22 mouse cellular contexts compared by ENCODE assay signal in genomic region chr19:32493471-32493870, GRCm38 (mm10). TPM values are rescaled to one million over a fixed set of nuclear protein-coding genes. Genes with fewer than 3 reads are reported as not detected.
DNase-seq lines count a peak whose midpoint lies in the region; ATAC-seq and TF ChIP-seq lines count a peak whose summit lies in the region.
"Had no signal": no experiment of that assay in that cellular context is flagged by ENCODE, and none has a peak within 500 bp of the region (broad histone marks: within the 10 kb centered on the region; RNA-seq: fewer than 3 reads in every experiment).

No protein-coding gene starts in this region.

- H3K4me3 ChIP-seq in kidney, postnatal 0 days (replicated peaks; ENCODE audit: low read depth, low read length) = no peak overlapping the region
- H3K4me3 ChIP-seq in midbrain, embryonic 11.5 days (ENCODE audit: low read depth, low read length) = no peak overlapping the region
- H3K4me3 ChIP-seq in midbrain, embryonic 14.5 days (replicated peaks; ENCODE audit: low read depth, low read length) = no peak overlapping the region
- H3K4me3 ChIP-seq in layer of hippocampus, adult 2 months = peak overlapping the region; percentile 22
- no peak overlapping the region for H3K4me3 ChIP-seq in stomach, postnatal 0 days (ENCODE audit: low read depth, low read length)
- H3K4me3 ChIP-seq: embryonic facial prominence, embryonic 10.5 days; forebrain, embryonic 15.5 days; gastrocnemius, adult 2 months; heart, embryonic 10.5 days; hindbrain, embryonic 15.5 days; limb, embryonic 13.5 days; liver, embryonic 12.5 days; megakaryocyte, embryonic 14.5 days; midbrain, embryonic 15.5 days; neural tube, embryonic 12.5 days had no signal

- H3K27me3 ChIP-seq in kidney, postnatal 0 days (ENCODE audit: insufficient read depth, low read length) = no peaks in the 10 kb centered on the region
- no peaks in the 10 kb centered on the region for H3K27me3 ChIP-seq in midbrain, embryonic 11.5 days (ENCODE audit: control insufficient read depth, insufficient read depth, low read length)
- H3K27me3 ChIP-seq in midbrain, embryonic 14.5 days (ENCODE audit: control insufficient read depth, insufficient read depth, low read length) = no peaks in the 10 kb centered on the region
- H3K27me3 ChIP-seq in stomach, postnatal 0 days (ENCODE audit: control insufficient read depth, insufficient read depth, low read length) = no peaks in the 10 kb centered on the region
- H3K27me3 ChIP-seq: forebrain, embryonic 15.5 days; hindbrain, embryonic 15.5 days; limb, embryonic 13.5 days; liver, embryonic 12.5 days; megakaryocyte, embryonic 14.5 days; midbrain, embryonic 15.5 days; neural tube, embryonic 12.5 days had no signal

- H3K27ac ChIP-seq in kidney, postnatal 0 days = no peak overlapping the region
- no peak overlapping the region for H3K27ac ChIP-seq in midbrain, embryonic 11.5 days (ENCODE audit: low read depth, low read length)
- no peak overlapping the region for H3K27ac ChIP-seq in midbrain, embryonic 14.5 days (replicated peaks; ENCODE audit: low read depth, low read length)
- peak overlapping the region; percentile 67 for H3K27ac ChIP-seq in layer of hippocampus, adult 2 months
- no peak overlapping the region for H3K27ac ChIP-seq in stomach, postnatal 0 days (replicated peaks)
- H3K27ac ChIP-seq: embryonic facial prominence, embryonic 10.5 days; forebrain, embryonic 15.5 days; gastrocnemius, adult 2 months; heart, embryonic 10.5 days; hindbrain, embryonic 15.5 days; limb, embryonic 13.5 days; liver, embryonic 12.5 days; midbrain, embryonic 15.5 days; neural tube, embryonic 12.5 days had no signal

- TF ChIP-seq EP300 in stomach, postnatal 0 days (optimal IDR thresholded peaks at IDR 0.05) = no peak

- no peak overlapping the region for H3K4me2 ChIP-seq in kidney, postnatal 0 days (ENCODE audit: low read length)
- no peak overlapping the region for H3K4me2 ChIP-seq in midbrain, embryonic 11.5 days
- H3K4me2 ChIP-seq in midbrain, embryonic 14.5 days (ENCODE audit: low read length) = no peak overlapping the region
- no peak overlapping the region for H3K4me2 ChIP-seq in stomach, postnatal 0 days (replicated peaks; ENCODE audit: low read depth)
- H3K4me2 ChIP-seq: forebrain, embryonic 15.5 days; hindbrain, embryonic 15.5 days; limb, embryonic 13.5 days; liver, embryonic 12.5 days; lung, embryonic 14.5 days; midbrain, embryonic 15.5 days; neural tube, embryonic 12.5 days had no signal

- H3K9ac ChIP-seq in kidney, postnatal 0 days (ENCODE audit: low read depth, low read length) = no peak overlapping the region
- no peak overlapping the region for H3K9ac ChIP-seq in midbrain, embryonic 11.5 days (ENCODE audit: low read length)
- no peak overlapping the region for H3K9ac ChIP-seq in midbrain, embryonic 14.5 days (replicated peaks; ENCODE audit: low read length)
- no peak overlapping the region for H3K9ac ChIP-seq in stomach, postnatal 0 days (ENCODE audit: low read length)
- H3K9ac ChIP-seq: forebrain, embryonic 15.5 days; hindbrain, embryonic 15.5 days; limb, embryonic 13.5 days; liver, embryonic 12.5 days; lung, embryonic 14.5 days; midbrain, embryonic 15.5 days; neural tube, embryonic 12.5 days had no signal

- DNase-seq in kidney, postnatal 0 days (ENCODE audit: low spot score) = peak; percentile 11
- DNase-seq in kidney, adult 18-20 months = no peak
- DNase-seq in midbrain, embryonic 11.5 days (ENCODE audit: low spot score, missing footprints) = peak; percentile 53
- DNase-seq in midbrain, embryonic 14.5 days = no peak
- DNase-seq in layer of hippocampus, adult 2 months (ENCODE audit: low spot score in 2 of 2) = peak; percentile 46 to 47
- DNase-seq in stomach, postnatal 0 days (ENCODE audit: low spot score) = no peak
- DNase-seq in Muller cell, postnatal 12 days (ENCODE audit: inconsistent ontology term) = no peak
- DNase-seq: adrenal gland, postnatal 14 days; cerebellum, adult 11 months; cerebellum, adult 9-11 months; gastrocnemius, adult 2 months; kidney, adult 11 months; lung, embryonic 14.5 days had no signal

- no peaks in the 10 kb centered on the region for H3K9me3 ChIP-seq in kidney, postnatal 0 days (replicated peaks; ENCODE audit: low read length)
- no peaks in the 10 kb centered on the region for H3K9me3 ChIP-seq in midbrain, embryonic 11.5 days (ENCODE audit: control insufficient read depth, low read length)
- no peaks in the 10 kb centered on the region for H3K9me3 ChIP-seq in midbrain, embryonic 14.5 days (ENCODE audit: control insufficient read depth, low read length)
- H3K9me3 ChIP-seq in stomach, postnatal 0 days (ENCODE audit: control insufficient read depth, low read length) = no peaks in the 10 kb centered on the region
- H3K9me3 ChIP-seq: embryonic facial prominence, embryonic 10.5 days; forebrain, embryonic 15.5 days; heart, embryonic 10.5 days; hindbrain, embryonic 15.5 days; limb, embryonic 13.5 days; liver, embryonic 12.5 days; megakaryocyte, embryonic 14.5 days; midbrain, embryonic 15.5 days; neural tube, embryonic 12.5 days had no signal

- H3K4me1 ChIP-seq in kidney, postnatal 0 days (replicated peaks; ENCODE audit: insufficient read depth, low read length) = no peaks in the 10 kb centered on the region
- no peaks in the 10 kb centered on the region for H3K4me1 ChIP-seq in midbrain, embryonic 11.5 days (ENCODE audit: control insufficient read depth, insufficient read depth, low read length)
- no peaks in the 10 kb centered on the region for H3K4me1 ChIP-seq in midbrain, embryonic 14.5 days (ENCODE audit: control insufficient read depth, insufficient read depth, low read length)
- H3K4me1 ChIP-seq in stomach, postnatal 0 days (replicated peaks; ENCODE audit: control insufficient read depth, insufficient read depth) = no peaks in the 10 kb centered on the region
- H3K4me1 ChIP-seq: heart, embryonic 10.5 days; neural tube, embryonic 12.5 days had no signal

- WGBS in kidney, postnatal 0 days = 67% methylated on average over 8 of the region's 8 CpGs
- WGBS in midbrain, embryonic 11.5 days = 90% methylated on average over 8 of the region's 8 CpGs
- WGBS in midbrain, embryonic 14.5 days = 86% methylated on average over 8 of the region's 8 CpGs
- WGBS in stomach, postnatal 0 days = 75% methylated on average over 8 of the region's 8 CpGs

- 0 out of 2 replicates have a peak, but pooled peaks cover 8% of the 10 kb centered on the region for H3K36me3 ChIP-seq in kidney, postnatal 0 days (ENCODE audit: insufficient read depth, low read length)
- H3K36me3 ChIP-seq in midbrain, embryonic 11.5 days (ENCODE audit: control insufficient read depth, insufficient read depth, low read length) = peaks cover 8% of the 10 kb centered on the region; the same call in 1 of the 2 replicates
- H3K36me3 ChIP-seq in midbrain, embryonic 14.5 days (ENCODE audit: control insufficient read depth, insufficient read depth, low read length) = peaks cover 56% of the 10 kb centered on the region
- H3K36me3 ChIP-seq in stomach, postnatal 0 days (ENCODE audit: control insufficient read depth, insufficient read depth, low read length) = no peaks in the 10 kb centered on the region

- no peak for TF ChIP-seq CTCF in kidney, postnatal 0 days (IDR thresholded peaks at IDR 0.05; ENCODE audit: low read depth)
- peak; percentile 65 for TF ChIP-seq CTCF in layer of hippocampus, adult 2 months (conservative IDR thresholded peaks at IDR 0.05)
- peak; percentile 8; the same call in 1 of the 2 replicates for TF ChIP-seq CTCF in stomach, postnatal 0 days (IDR thresholded peaks at IDR 0.05; ENCODE audit: low read depth)

- no peak for ATAC-seq in kidney, postnatal 0 days (replicated peaks; ENCODE audit: low FRiP score, low read depth)
- ATAC-seq in midbrain, embryonic 11.5 days (ENCODE audit: low FRiP score) = no peak
- no peak for ATAC-seq in midbrain, embryonic 14.5 days (ENCODE audit: low FRiP score, low TSS enrichment)
- no peak for ATAC-seq in stomach, postnatal 0 days (ENCODE audit: low FRiP score, low TSS enrichment)
- ATAC-seq: forebrain, embryonic 15.5 days; liver, embryonic 12.5 days; midbrain, embryonic 15.5 days had no signal

RNA-seq across cellular contexts. Expression of gene Minpp1, which starts 7.9 kb away (rescaled TPM):
- 71.8 and 73.2 TPM in 2 replicates for polyA plus RNA-seq in kidney, postnatal 0 days (2015; fragmentation: Nextera tagmentation; extraction: Ambion mirVana)
- polyA plus RNA-seq in midbrain, embryonic 11.5 days (2014; fragmentation: Nextera tagmentation; extraction: Ambion mirVana) = 68.9 and 73.8 TPM in 2 replicates
- 54.3 and 61.8 TPM in 2 replicates for polyA plus RNA-seq in midbrain, embryonic 14.5 days (2014; fragmentation: Nextera tagmentation; extraction: Ambion mirVana)
- 10 to 100 TPM; 58.2 to 64.3 TPM for total RNA-seq in layer of hippocampus, adult 2 months (2021)
- 37.5 and 38.7 TPM in 2 replicates for polyA plus RNA-seq in stomach, postnatal 0 days (2015; fragmentation: Nextera tagmentation; extraction: Ambion mirVana)

RNA-seq across cellular contexts. Expression of gene Rpl9-ps6, which starts 27.1 kb away (rescaled TPM):
- polyA plus RNA-seq in kidney, postnatal 0 days (2015; fragmentation: Nextera tagmentation; extraction: Ambion mirVana) = 145 and 154 TPM in 2 replicates
- 78.5 and 81.3 TPM in 2 replicates for polyA plus RNA-seq in midbrain, embryonic 11.5 days (2014; fragmentation: Nextera tagmentation; extraction: Ambion mirVana)
- polyA plus RNA-seq in midbrain, embryonic 14.5 days (2014; fragmentation: Nextera tagmentation; extraction: Ambion mirVana) = 81.9 and 91.9 TPM in 2 replicates
- total RNA-seq in layer of hippocampus, adult 2 months (2021) = 10 to 100 TPM; 30.6 to 35.4 TPM
- polyA plus RNA-seq in stomach, postnatal 0 days (2015; fragmentation: Nextera tagmentation; extraction: Ambion mirVana) = 120 and 138 TPM in 2 replicates

Comparison
In these comparisons a context has a peak if more than half of its experiments do, and no peak if none do; other contexts are left out.
1. DNase-seq: peak in kidney, postnatal 0 days (single experiment), midbrain, embryonic 11.5 days (single experiment) and layer of hippocampus, adult 2 months (2 of 2); none in kidney, adult 18-20 months (single experiment), midbrain, embryonic 14.5 days (single experiment), stomach, postnatal 0 days (single experiment) and Muller cell, postnatal 12 days (single experiment).